ENCODE assay signal across 23 mouse cellular contexts in genomic region chr2:158651159-158651908, GRCm38 (mm10). TPM values are rescaled to one million over a fixed set of nuclear protein-coding genes. Genes with fewer than 3 reads are reported as not detected.
DNase-seq lines count a peak whose midpoint lies in the region; ATAC-seq and TF ChIP-seq lines count a peak whose summit lies in the region.
"Had no signal": no experiment of that assay in that cellular context is flagged by ENCODE, and none has a peak within 500 bp of the region (broad histone marks: within the 10 kb centered on the region; RNA-seq: fewer than 3 reads in every experiment).

No protein-coding gene starts in this region.

- no peaks in the 10 kb centered on the region for H3K36me3 ChIP-seq in hindbrain, embryonic 13.5 days
- H3K36me3 ChIP-seq in hindbrain, embryonic 14.5 days (replicated peaks; ENCODE audit: control insufficient read depth, insufficient read depth): no peaks in the 10 kb centered on the region
- H3K36me3 ChIP-seq in stomach, embryonic 14.5 days (ENCODE audit: control insufficient read depth, insufficient read depth, low read length): no peaks in the 10 kb centered on the region
- no peaks in the 10 kb centered on the region for H3K36me3 ChIP-seq in stomach, postnatal 0 days (ENCODE audit: control insufficient read depth, insufficient read depth, low read length)
- H3K36me3 ChIP-seq: embryonic facial prominence, embryonic 13.5 days; forebrain, embryonic 12.5 days; heart, embryonic 10.5 days; hindbrain, embryonic 15.5 days had no signal

- TF ChIP-seq EP300 in stomach, postnatal 0 days (optimal IDR thresholded peaks at IDR 0.05): no peak

- TF ChIP-seq CTCF in stomach, postnatal 0 days (IDR thresholded peaks at IDR 0.05; ENCODE audit: low read depth): no peak

- H3K9ac ChIP-seq in hindbrain, embryonic 13.5 days: 0 out of 2 replicates have a peak overlapping the region, but pooled peaks have one; percentile 5
- H3K9ac ChIP-seq in hindbrain, embryonic 14.5 days: no peak overlapping the region
- H3K9ac ChIP-seq in stomach, embryonic 14.5 days (replicated peaks; ENCODE audit: low read depth, low read length): no peak overlapping the region
- no peak overlapping the region for H3K9ac ChIP-seq in stomach, postnatal 0 days (ENCODE audit: low read length)
- H3K9ac ChIP-seq: embryonic facial prominence, embryonic 13.5 days; forebrain, embryonic 12.5 days; hindbrain, embryonic 15.5 days had no signal

- no peaks in the 10 kb centered on the region for H3K4me1 ChIP-seq in hindbrain, embryonic 13.5 days (replicated peaks)
- no peaks in the 10 kb centered on the region for H3K4me1 ChIP-seq in hindbrain, embryonic 14.5 days (replicated peaks; ENCODE audit: control insufficient read depth, insufficient read depth, low read length)
- no peaks in the 10 kb centered on the region for H3K4me1 ChIP-seq in stomach, embryonic 14.5 days (ENCODE audit: control insufficient read depth, insufficient read depth, low read length)
- H3K4me1 ChIP-seq in stomach, postnatal 0 days (replicated peaks; ENCODE audit: control insufficient read depth, insufficient read depth): no peaks in the 10 kb centered on the region
- H3K4me1 ChIP-seq: embryonic facial prominence, embryonic 13.5 days; forebrain, embryonic 12.5 days; hindbrain, embryonic 15.5 days had no signal

- 60% methylated on average over 7 of the region's 7 CpGs for WGBS in hindbrain, embryonic 13.5 days
- WGBS in hindbrain, embryonic 14.5 days: 59% methylated on average over 7 of the region's 7 CpGs
- 64% methylated on average over 7 of the region's 7 CpGs for WGBS in stomach, embryonic 14.5 days
- WGBS in stomach, postnatal 0 days: 56% methylated on average over 7 of the region's 7 CpGs

- DNase-seq in hindbrain, embryonic 14.5 days (ENCODE audit: low spot score): no peak
- DNase-seq in stomach, postnatal 0 days (ENCODE audit: low spot score): no peak
- no peak for DNase-seq in gastrocnemius, adult 18-20 months (ENCODE audit: low spot score)
- DNase-seq: adrenal gland, postnatal 10 days; cerebellum, adult 11-12 months; cerebellum, adult 9-10 months; cerebellum, postnatal 25 days; gastrocnemius, adult 2 months; gastrocnemius, postnatal 25 days; heart, adult 11 months; heart, postnatal 10 days; heart, postnatal 4 days had no signal

- no peak overlapping the region for H3K27ac ChIP-seq in hindbrain, embryonic 13.5 days
- H3K27ac ChIP-seq in hindbrain, embryonic 14.5 days: no peak overlapping the region
- no peak overlapping the region for H3K27ac ChIP-seq in stomach, embryonic 14.5 days (ENCODE audit: low read length)
- no peak overlapping the region for H3K27ac ChIP-seq in stomach, postnatal 0 days (replicated peaks)
- H3K27ac ChIP-seq: embryonic facial prominence, embryonic 13.5 days; forebrain, embryonic 12.5 days; gastrocnemius, adult 2 months; heart, embryonic 10.5 days; hindbrain, embryonic 15.5 days had no signal

- H3K4me3 ChIP-seq in hindbrain, embryonic 13.5 days: no peak overlapping the region
- H3K4me3 ChIP-seq in hindbrain, embryonic 14.5 days (replicated peaks; ENCODE audit: low read length): no peak overlapping the region
- no peak overlapping the region for H3K4me3 ChIP-seq in stomach, embryonic 14.5 days (ENCODE audit: low read depth, low read length)
- no peak overlapping the region for H3K4me3 ChIP-seq in stomach, postnatal 0 days (ENCODE audit: low read depth, low read length)
- H3K4me3 ChIP-seq: embryonic facial prominence, embryonic 13.5 days; forebrain, embryonic 12.5 days; gastrocnemius, adult 2 months; heart, embryonic 10.5 days; hindbrain, embryonic 15.5 days had no signal

- H3K4me2 ChIP-seq in hindbrain, embryonic 13.5 days: no peak overlapping the region
- H3K4me2 ChIP-seq in hindbrain, embryonic 14.5 days (replicated peaks): no peak overlapping the region
- no peak overlapping the region for H3K4me2 ChIP-seq in stomach, embryonic 14.5 days (replicated peaks; ENCODE audit: low read depth, low read length)
- H3K4me2 ChIP-seq in stomach, postnatal 0 days (replicated peaks; ENCODE audit: low read depth): no peak overlapping the region
- H3K4me2 ChIP-seq: embryonic facial prominence, embryonic 13.5 days; forebrain, embryonic 12.5 days; hindbrain, embryonic 15.5 days had no signal

- H3K27me3 ChIP-seq in hindbrain, embryonic 13.5 days: no peaks in the 10 kb centered on the region
- no peaks in the 10 kb centered on the region for H3K27me3 ChIP-seq in hindbrain, embryonic 14.5 days (ENCODE audit: control insufficient read depth, insufficient read depth, low read length)
- H3K27me3 ChIP-seq in stomach, embryonic 14.5 days (ENCODE audit: control insufficient read depth, insufficient read depth, low read length): no peaks in the 10 kb centered on the region
- no peaks in the 10 kb centered on the region for H3K27me3 ChIP-seq in stomach, postnatal 0 days (ENCODE audit: control insufficient read depth, insufficient read depth, low read length)
- H3K27me3 ChIP-seq: embryonic facial prominence, embryonic 13.5 days; forebrain, embryonic 12.5 days; hindbrain, embryonic 15.5 days had no signal

- H3K9me3 ChIP-seq in hindbrain, embryonic 13.5 days: no peaks in the 10 kb centered on the region
- H3K9me3 ChIP-seq in hindbrain, embryonic 14.5 days (ENCODE audit: control insufficient read depth, low read length): no peaks in the 10 kb centered on the region
- H3K9me3 ChIP-seq in stomach, embryonic 14.5 days (ENCODE audit: control insufficient read depth, low read depth, low read length): no peaks in the 10 kb centered on the region
- no peaks in the 10 kb centered on the region for H3K9me3 ChIP-seq in stomach, postnatal 0 days (ENCODE audit: control insufficient read depth, low read length)
- H3K9me3 ChIP-seq: embryonic facial prominence, embryonic 13.5 days; forebrain, embryonic 12.5 days; heart, embryonic 10.5 days; hindbrain, embryonic 15.5 days had no signal

- no peak for ATAC-seq in hindbrain, embryonic 13.5 days (ENCODE audit: low FRiP score)
- no peak for ATAC-seq in hindbrain, embryonic 14.5 days (ENCODE audit: low FRiP score)
- ATAC-seq in stomach, embryonic 14.5 days (ENCODE audit: insufficient number of reproducible peaks, insufficient read depth, low FRiP score, low read depth): peak; percentile 33; the same call in 1 of the 2 replicates
- no peak for ATAC-seq in stomach, postnatal 0 days (ENCODE audit: low FRiP score, low TSS enrichment)
- ATAC-seq in neutrophil, adult 5-6 weeks (ENCODE audit: extremely low read depth, insufficient number of reproducible peaks, low FRiP score, poor library complexity, severe bottlenecking): peak; percentile 17; the same call in 1 of the 2 replicates
- ATAC-seq in frontal cortex, adult (ENCODE audit: low TSS enrichment): no peak
- ATAC-seq: forebrain, embryonic 16.5 days had no signal

RNA-seq across cellular contexts. Expression of gene Ppp1r16b, which starts 13.9 kb away (rescaled TPM):
- 8.0 and 8.5 TPM in 2 replicates for polyA plus RNA-seq in hindbrain, embryonic 13.5 days (2015; fragmentation: Nextera tagmentation; extraction: Ambion mirVana)
- 20.0 and 20.8 TPM in 2 replicates for polyA plus RNA-seq in hindbrain, embryonic 14.5 days (2014; fragmentation: Nextera tagmentation; extraction: Ambion mirVana)
- 4.9 and 6.0 TPM in 2 replicates for polyA plus RNA-seq in stomach, embryonic 14.5 days (2014; fragmentation: Nextera tagmentation; extraction: Ambion mirVana)
- polyA plus RNA-seq in stomach, postnatal 0 days (2015; fragmentation: Nextera tagmentation; extraction: Ambion mirVana): 2.0 and 2.1 TPM in 2 replicates
- 51.2 and 52.0 TPM in 2 replicates for total RNA-seq in neutrophil, adult 5-6 weeks (2017)
- 1 to 10 TPM; 2.3 to 4.4 TPM for total RNA-seq in gastrocnemius, adult 18-20 months (2021)

RNA-seq across cellular contexts. Expression of gene Actr5, which starts 26.6 kb away (rescaled TPM):
- 12.4 and 12.6 TPM in 2 replicates for polyA plus RNA-seq in hindbrain, embryonic 13.5 days (2015; fragmentation: Nextera tagmentation; extraction: Ambion mirVana)
- 14.6 TPM in 2 replicates for polyA plus RNA-seq in hindbrain, embryonic 14.5 days (2014; fragmentation: Nextera tagmentation; extraction: Ambion mirVana)
- 10.5 and 14.8 TPM in 2 replicates for polyA plus RNA-seq in stomach, embryonic 14.5 days (2014; fragmentation: Nextera tagmentation; extraction: Ambion mirVana)
- polyA plus RNA-seq in stomach, postnatal 0 days (2015; fragmentation: Nextera tagmentation; extraction: Ambion mirVana): 5.1 and 5.2 TPM in 2 replicates
- 29.6 and 32.8 TPM in 2 replicates for total RNA-seq in neutrophil, adult 5-6 weeks (2017)
- total RNA-seq in gastrocnemius, adult 18-20 months (2021): 1 to 10 TPM; 3.8 to 4.0 TPM

RNA-seq across cellular contexts. Expression of gene Slc32a1, which starts 40.8 kb away (rescaled TPM):
- polyA plus RNA-seq in hindbrain, embryonic 13.5 days (2015; fragmentation: Nextera tagmentation; extraction: Ambion mirVana): 6.6 and 8.1 TPM in 2 replicates
- 8.7 and 11.5 TPM in 2 replicates for polyA plus RNA-seq in hindbrain, embryonic 14.5 days (2014; fragmentation: Nextera tagmentation; extraction: Ambion mirVana)
- not detected in 2 replicates for polyA plus RNA-seq in stomach, embryonic 14.5 days (2014; fragmentation: Nextera tagmentation; extraction: Ambion mirVana)
- not detected in 2 replicates for polyA plus RNA-seq in stomach, postnatal 0 days (2015; fragmentation: Nextera tagmentation; extraction: Ambion mirVana)
- not detected in 2 replicates for total RNA-seq in neutrophil, adult 5-6 weeks (2017)
- total RNA-seq in gastrocnemius, adult 18-20 months (2021): not detected
- total RNA-seq: adrenal gland, postnatal 10 days; gastrocnemius, adult 2 months; gastrocnemius, postnatal 25 days; heart, postnatal 10 days; heart, postnatal 4 days; MEL had no signal
- polyA plus RNA-seq: embryonic facial prominence, embryonic 13.5 days; heart, embryonic 10.5 days; heart, embryonic 14.5 days had no signal

Comparison
In these comparisons a context has a peak if more than half of its experiments do, and no peak if none do; other contexts are left out.
1. ATAC-seq: peak in stomach, embryonic 14.5 days (single experiment) and neutrophil, adult 5-6 weeks (single experiment); none in hindbrain, embryonic 13.5 days (single experiment), hindbrain, embryonic 14.5 days (single experiment), stomach, postnatal 0 days (single experiment) and frontal cortex, adult (single experiment).